Mouse (Mus musculus) limb, embryonic 13.5 days (tissue): ENCODE results near the gene Nprl3. TPM values are rescaled to one million over a fixed set of nuclear protein-coding genes. Genes with fewer than 3 reads are reported as not detected.
"Not testable (repeated sequence)": the region's sequence is repeated elsewhere in the genome, so short reads cannot be mapped to it uniquely, and the experiment has no call there.

ENCODE experiments used
- ATAC-seq: fragments of 200-750 bp; cut with Nextera tagmentation; 2 replicates; pipeline ENCODE4 v1.8.0; 2017; ENCODE audit warnings: low read depth, moderate number of reproducible peaks, moderate TSS enrichment; ENCODE audit not compliant: low FRiP score
- H3K27ac ChIP-seq: fragments of 300-500 bp; sonication (generic); 2 replicates; pipeline ENCODE4 v1.5.1; 2015; ENCODE audit warnings: inconsistent platforms, mild to moderate bottlenecking, moderate library complexity
- H3K27me3 ChIP-seq: fragments of 300-500 bp; sonication (generic); 2 replicates; pipeline ENCODE4 v1.6.1; 2015; ENCODE audit warnings: mild to moderate bottlenecking, inconsistent platforms
- H3K36me3 ChIP-seq: fragments of 300-500 bp; sonication (generic); 2 replicates; pipeline ENCODE4 v1.6.1; 2015; ENCODE audit warnings: inconsistent platforms, mild to moderate bottlenecking, moderate library complexity
- H3K4me1 ChIP-seq: fragments of 300-500 bp; sonication (generic); 2 replicates; pipeline ENCODE4 v1.6.1; 2015; ENCODE audit warnings: inconsistent platforms
- H3K4me2 ChIP-seq: fragments of 300-500 bp; sonication (generic); replicated peaks from 2 replicates; pipeline ENCODE4 v1.6.1; 2015; ENCODE audit warnings: inconsistent platforms, mild to moderate bottlenecking, moderate library complexity
- H3K4me3 ChIP-seq: fragments of 300-500 bp; sonication (generic); 2 replicates; pipeline ENCODE4 v1.5.1; 2015; ENCODE audit warnings: moderate library complexity, mild to moderate bottlenecking, inconsistent platforms
- H3K9ac ChIP-seq: fragments of 300-500 bp; sonication (generic); 2 replicates; pipeline ENCODE4 v1.6.1; 2015; ENCODE audit warnings: mild to moderate bottlenecking, inconsistent platforms
- H3K9me3 ChIP-seq: fragments of 300-500 bp; sonication (generic); 2 replicates; pipeline ENCODE4 v1.6.1; 2016; ENCODE audit warnings: inconsistent platforms
- WGBS: fragments of 180-500 bp; shearing (Covaris S2); methylation state at CpG from one replicate; pipeline ENCODE4 v1.1.7; 2015; 5-methylcytosine and 5-hydroxymethylcytosine counted together
- polyA plus RNA-seq: library from polyadenylated mRNA; unstranded; fragments of >200 nt; fragmentation: Nextera tagmentation; extraction: Ambion mirVana; gene quantifications from 2 replicates; pipeline ENCODE4 v1.2.1, GENCODE M21; 2015

Gene Nprl3
- polyA plus RNA-seq, 1 experiment from 2014 or later, result 47.0 TPM

GRCm38 (mm10) chr11:32297866-32298531, 30.5 kb upstream of the Nprl3 start:
- peaks cover 15% of the 10 kb centered on the region for H3K27me3 ChIP-seq
- H3K4me3 ChIP-seq, result no peak overlapping the region
- no peaks in the 10 kb centered on the region for H3K36me3 ChIP-seq
- no peak overlapping the region for H3K9ac ChIP-seq
- no peak for ATAC-seq
- H3K4me2 ChIP-seq, result no peak overlapping the region
- no peak overlapping the region for H3K27ac ChIP-seq
- H3K4me1 ChIP-seq, result no peaks in the 10 kb centered on the region
- WGBS, result 94% methylated on average over 1 of the region's 1 CpGs
- no peaks in the 10 kb centered on the region for H3K9me3 ChIP-seq

- H3K9ac ChIP-seq, H3K4me3 ChIP-seq, H3K36me3 ChIP-seq, H3K4me1 ChIP-seq, ATAC-seq, H3K4me2 ChIP-seq, H3K9me3 ChIP-seq, H3K27ac ChIP-seq: not testable (repeated sequence)
- WGBS, result 31% methylated on average over 2 of the region's 2 CpGs
- H3K27me3 ChIP-seq, result peaks cover 15% of the 10 kb centered on the region
These were observed 29.9 kb upstream of the Nprl3 start for GRCm38 (mm10) chr11:32297417-32297816.

GRCm38 (mm10) chr11:32296203-32296602, 28.7 kb upstream of the Nprl3 start, which contains the start of gene Hba-a2:
Gene Hba-a2, plus strand, starts transcription at chr11:32296489.
- not testable (repeated sequence) for H3K9me3 ChIP-seq, H3K4me2 ChIP-seq, H3K36me3 ChIP-seq, H3K4me1 ChIP-seq, H3K9ac ChIP-seq, H3K27ac ChIP-seq, H3K4me3 ChIP-seq
- peaks cover 11% of the 10 kb centered on the region for H3K27me3 ChIP-seq
- peak; percentile 33; the same call in 1 of the 2 replicates for ATAC-seq
- no CpG with 5 or more reads among the region's 4 CpGs for WGBS

GRCm38 (mm10) chr11:32293479-32293878, 26.0 kb upstream of the Nprl3 start:
- not testable (repeated sequence) for H3K27ac ChIP-seq, ATAC-seq, H3K36me3 ChIP-seq, H3K4me2 ChIP-seq, H3K9me3 ChIP-seq, H3K4me3 ChIP-seq, H3K27me3 ChIP-seq, H3K4me1 ChIP-seq, H3K9ac ChIP-seq
- WGBS, result 69% methylated on average over 3 of the region's 3 CpGs

GRCm38 (mm10) chr11:32292819-32293218, 25.3 kb upstream of the Nprl3 start:
- not testable (repeated sequence) for H3K4me3 ChIP-seq, H3K27ac ChIP-seq, H3K4me1 ChIP-seq, H3K9me3 ChIP-seq, ATAC-seq, H3K9ac ChIP-seq, H3K4me2 ChIP-seq, H3K36me3 ChIP-seq, H3K27me3 ChIP-seq
- 77% methylated on average over 4 of the region's 4 CpGs for WGBS

GRCm38 (mm10) chr11:32287493-32287825, 20.0 kb upstream of the Nprl3 start:
- Histone ChIP-seq H3K9ac (no peak overlapping the region), H3K4me3 (no peak overlapping the region), H3K9me3 (no peaks in the 10 kb centered on the region), H3K36me3 (no peaks in the 10 kb centered on the region), H3K27ac (no peak overlapping the region), H3K4me1 (no peaks in the 10 kb centered on the region), H3K27me3 (peaks cover 12% of the 10 kb centered on the region; the same call in 1 of the 2 replicates), H3K4me2 (peak overlapping the region; percentile 66; the same call in 1 of the 2 replicates)
- ATAC-seq, result no peak
- 74% methylated on average over 9 of the region's 9 CpGs for WGBS

GRCm38 (mm10) chr11:32286695-32287492, 19.4 kb upstream of the Nprl3 start, which contains the start of gene Hbq1b:
Gene Hbq1b, plus strand, starts transcription at chr11:32286965.
- H3K9ac ChIP-seq, result peak within 1 kb of the TSS; percentile 56
- H3K4me3 ChIP-seq, result peak within 1 kb of the TSS; percentile 33
- H3K27ac ChIP-seq, H3K4me1 ChIP-seq, H3K36me3 ChIP-seq, H3K9me3 ChIP-seq: not testable (repeated sequence)
- ATAC-seq, result peak; percentile 69
- peak within 1 kb of the TSS; percentile 66 for H3K4me2 ChIP-seq
- 17% methylated on average over 31 of the region's 33 CpGs for WGBS
- peaks cover 12% of the 10 kb centered on the region; the same call in 1 of the 2 replicates for H3K27me3 ChIP-seq

- ATAC-seq, H3K4me2 ChIP-seq, H3K4me1 ChIP-seq, H3K27ac ChIP-seq, H3K9ac ChIP-seq, H3K4me3 ChIP-seq, H3K9me3 ChIP-seq, H3K36me3 ChIP-seq: not testable (repeated sequence)
- peaks cover 12% of the 10 kb centered on the region; the same call in 1 of the 2 replicates for H3K27me3 ChIP-seq
These were observed 18.4 kb upstream of the Nprl3 start for GRCm38 (mm10) chr11:32285887-32286286.

GRCm38 (mm10) chr11:32285031-32285775, 17.7 kb upstream of the Nprl3 start:
- no peaks in the 10 kb centered on the region for H3K4me1 ChIP-seq
- H3K4me3 ChIP-seq, result no peak overlapping the region
- WGBS, result 78% methylated on average over 7 of the region's 7 CpGs
- H3K27me3 ChIP-seq, result peaks cover 12% of the 10 kb centered on the region; the same call in 1 of the 2 replicates
- H3K9ac ChIP-seq, result no peak overlapping the region
- H3K27ac ChIP-seq, result no peak overlapping the region
- no peaks in the 10 kb centered on the region for H3K9me3 ChIP-seq
- ATAC-seq, result no peak
- no peak overlapping the region for H3K4me2 ChIP-seq
- H3K36me3 ChIP-seq, result no peaks in the 10 kb centered on the region

GRCm38 (mm10) chr11:32284582-32284981, 17.1 kb upstream of the Nprl3 start:
- not testable (repeated sequence) for ATAC-seq, H3K4me2 ChIP-seq, H3K36me3 ChIP-seq, H3K27ac ChIP-seq, H3K9me3 ChIP-seq, H3K9ac ChIP-seq, H3K4me1 ChIP-seq, H3K4me3 ChIP-seq
- WGBS, result 49% methylated on average over 2 of the region's 2 CpGs
- H3K27me3 ChIP-seq, result peaks cover 12% of the 10 kb centered on the region; the same call in 1 of the 2 replicates

GRCm38 (mm10) chr11:32283091-32283777, 15.7 kb upstream of the Nprl3 start, which contains the start of gene Hba-a1:
Gene Hba-a1, plus strand, starts transcription at chr11:32283511.
- H3K9me3 ChIP-seq, H3K4me2 ChIP-seq, H3K27ac ChIP-seq, H3K36me3 ChIP-seq, H3K4me3 ChIP-seq, H3K4me1 ChIP-seq, H3K9ac ChIP-seq: not testable (repeated sequence)
- WGBS, result 38% methylated on average over 1 of the region's 5 CpGs
- ATAC-seq, result peak; percentile 32; the same call in 1 of the 2 replicates
- peaks cover 16% of the 10 kb centered on the region; the same call in 1 of the 2 replicates for H3K27me3 ChIP-seq
